Mouse (Mus musculus) ovary, postnatal 10 days (tissue): ENCODE measurements around the gene Id3.
A peak's percentile ranks its signal among the peaks of the same experiment; 100 is the strongest.

Experiments
- DNase-seq: peaks from one replicate; pipeline ENCODE4 v3.0.0; 2022; ENCODE audit warnings: low spot score

Gene Id3

GRCm38 (mm10) chr4:136148342-136149044, 5.2 kb downstream of the Id3 start:
- DNase-seq = no peak

- no peak for DNase-seq
Observed at GRCm38 (mm10) chr4:136149045-136149379, 5.7 kb downstream of the Id3 start.

GRCm38 (mm10) chr4:136149734-136150133, 6.4 kb downstream of the Id3 start:
- DNase-seq = no peak

- DNase-seq = no peak
Observed at GRCm38 (mm10) chr4:136150596-136150995, 7.3 kb downstream of the Id3 start.

- no peak for DNase-seq
Observed at GRCm38 (mm10) chr4:136152821-136153220, 9.5 kb downstream of the Id3 start.

- DNase-seq = no peak
Observed at GRCm38 (mm10) chr4:136154462-136154861, 11.2 kb downstream of the Id3 start.

GRCm38 (mm10) chr4:136158498-136158897, 15.2 kb downstream of the Id3 start:
- DNase-seq = no peak

GRCm38 (mm10) chr4:136159802-136160397, 16.6 kb downstream of the Id3 start:
- DNase-seq = no peak

- peak; percentile 89 for DNase-seq
Observed at GRCm38 (mm10) chr4:136163448-136163847, 20.2 kb downstream of the Id3 start.

GRCm38 (mm10) chr4:136164981-136165380, 21.7 kb downstream of the Id3 start:
- no peak for DNase-seq

GRCm38 (mm10) chr4:136167701-136168100, 24.4 kb downstream of the Id3 start:
- DNase-seq = no peak

- no peak for DNase-seq
Observed at GRCm38 (mm10) chr4:136170401-136170800, 27.1 kb downstream of the Id3 start.

GRCm38 (mm10) chr4:136171455-136171854, 28.2 kb downstream of the Id3 start:
- DNase-seq = no peak

- DNase-seq = no peak
Observed at GRCm38 (mm10) chr4:136172011-136172541, 28.8 kb downstream of the Id3 start, which contains the start of gene E2f2. Gene E2f2, plus strand, starts transcription at chr4:136172394.

- DNase-seq = no peak
Observed at GRCm38 (mm10) chr4:136172542-136173209, 29.4 kb downstream of the Id3 start.

- no peak for DNase-seq
Observed at GRCm38 (mm10) chr4:136173210-136173715, 30.0 kb downstream of the Id3 start.

GRCm38 (mm10) chr4:136174216-136175193, 31.2 kb downstream of the Id3 start:
- DNase-seq = no peak

GRCm38 (mm10) chr4:136176022-136176552, 32.8 kb downstream of the Id3 start:
- DNase-seq = no peak

GRCm38 (mm10) chr4:136177244-136177611, 33.9 kb downstream of the Id3 start:
- DNase-seq = no peak

GRCm38 (mm10) chr4:136177612-136178474, 34.5 kb downstream of the Id3 start:
- no peak for DNase-seq
